Mouse (Mus musculus) liver, adult 2 months (tissue): ENCODE measurements around the gene Utrn.

Source experiments
- CTCF ChIP-seq: fragments of 200-500 bp; IDR thresholded peaks from 2 replicates; pipeline ENCODE4 v1.5.1; 2011; ENCODE audit warnings: low read depth, low read length, control low read depth
- POLR2A ChIP-seq: fragments of 200-500 bp; IDR thresholded peaks from 2 replicates; pipeline ENCODE4 v1.6.1; 2011; ENCODE audit warnings: low read length, control low read depth; ENCODE audit not compliant: insufficient read depth; ENCODE audit errors: extremely low read depth

DNA sequence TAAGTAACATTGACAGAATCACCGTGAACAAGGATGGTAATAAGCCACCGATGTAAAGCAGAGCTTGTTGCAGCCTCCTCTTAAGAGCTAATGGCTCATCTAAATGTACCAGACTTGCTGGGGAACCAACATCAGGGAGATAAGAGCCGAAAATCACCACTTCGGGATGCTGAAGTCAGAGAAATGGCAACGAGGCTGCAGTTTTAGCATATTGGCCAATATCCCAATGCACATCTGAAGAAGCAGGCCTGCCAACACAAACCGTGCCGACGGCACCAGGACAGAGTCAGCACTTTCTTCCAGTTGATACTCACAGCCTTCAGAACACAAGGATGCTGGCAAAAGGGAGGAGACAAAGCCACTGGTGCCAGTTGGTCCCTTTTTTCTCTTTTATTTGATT is 442.3 kb downstream of the Utrn start:
- TF ChIP-seq CTCF: no peak
- TF ChIP-seq POLR2A: no peak
